Mouse (Mus musculus) v-Abl transformed pro-B cells (cell line): ENCODE data around the gene Sik1.

Experiments
- in situ Hi-C, 2 experiments: fragments of 400-800 bp; cut with MboI; formaldehyde crosslinking; loops; one replicate each; pipeline ENCODE4 v1.15.1; 2025; ENCODE audit not compliant: unreplicated experiment in 2 of 2

Gene Sik1

GRCm38 (mm10) chr17:31857903-31858426, 2.4 kb upstream of the Sik1 start:
- in situ Hi-C loops = loop anchor here (5.0 kb wide), 4 partner anchors 111 to 169 kb away; no protein-coding TSS in a partner anchor

DNA sequence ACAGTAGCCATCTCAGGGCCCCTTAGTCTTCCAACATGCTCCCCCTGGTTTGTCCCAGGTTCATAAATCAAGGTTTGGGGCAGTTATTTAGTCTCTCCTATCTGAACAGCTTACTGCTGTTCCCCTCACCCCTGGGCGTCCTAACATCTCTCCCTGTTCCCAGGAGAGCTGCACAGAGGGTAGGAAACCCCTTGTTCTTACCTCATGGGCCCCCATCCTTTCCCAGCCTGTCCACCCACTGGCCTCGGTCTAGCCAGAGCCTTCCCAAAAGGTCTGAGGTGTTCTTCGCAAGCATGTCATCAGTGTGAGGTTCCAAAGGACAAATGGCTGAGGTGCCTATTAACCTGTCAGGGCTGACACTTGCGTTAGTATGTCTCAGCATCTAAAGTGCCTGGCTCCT, 1.6 kb upstream of the Sik1 start:
- in situ Hi-C loops = loop anchor here (5.0 kb wide), 4 partner anchors 110 to 170 kb away; no protein-coding TSS in a partner anchor

GRCm38 (mm10) chr17:31856519-31857160, 1.0 kb upstream of the Sik1 start:
- in situ Hi-C loops = loop anchor here (5.0 kb wide), 4 partner anchors 109 to 171 kb away; no protein-coding TSS in a partner anchor

- in situ Hi-C loops = loop anchor here (5.0 kb wide), 4 partner anchors 108 to 172 kb away; no protein-coding TSS in a partner anchor
Measured at GRCm38 (mm10) chr17:31854770-31855596, 621 bp downstream of the Sik1 start.

GRCm38 (mm10) chr17:31853448-31854188, 2.0 kb downstream of the Sik1 start:
- in situ Hi-C loops = no loop called here

DNA sequence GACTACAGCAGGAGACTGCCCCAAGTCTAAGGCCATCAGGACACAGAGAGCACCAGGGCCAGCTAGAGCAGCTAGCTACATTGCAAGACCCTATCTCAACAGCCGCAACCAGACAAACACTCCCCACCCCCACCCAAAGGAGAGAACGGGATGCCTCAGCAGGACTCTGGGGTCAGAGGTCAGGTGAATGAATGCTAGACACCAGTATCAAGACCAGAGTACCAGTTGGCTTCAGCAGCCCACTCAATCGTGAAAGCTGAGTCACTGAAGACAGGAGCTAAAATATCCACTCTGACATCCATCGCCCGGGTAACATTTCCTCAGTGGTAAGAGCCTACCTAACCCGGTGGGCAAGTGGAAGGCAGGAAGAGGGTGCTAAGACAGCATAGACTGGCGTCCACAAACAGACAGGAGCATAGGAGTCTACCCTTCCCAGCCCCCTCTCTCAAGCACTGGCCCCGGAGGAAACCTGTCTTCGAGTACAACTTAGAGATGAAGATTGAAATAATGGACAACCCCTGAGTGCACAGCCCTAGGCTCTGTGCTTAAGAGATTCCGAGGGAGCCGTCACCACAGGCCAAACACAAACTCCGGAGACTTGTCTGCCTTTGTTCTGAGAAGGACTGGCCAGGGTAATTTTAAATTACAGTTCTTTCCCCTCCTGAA, 2.7 kb downstream of the Sik1 start:
- in situ Hi-C loops = no loop called here

DNA sequence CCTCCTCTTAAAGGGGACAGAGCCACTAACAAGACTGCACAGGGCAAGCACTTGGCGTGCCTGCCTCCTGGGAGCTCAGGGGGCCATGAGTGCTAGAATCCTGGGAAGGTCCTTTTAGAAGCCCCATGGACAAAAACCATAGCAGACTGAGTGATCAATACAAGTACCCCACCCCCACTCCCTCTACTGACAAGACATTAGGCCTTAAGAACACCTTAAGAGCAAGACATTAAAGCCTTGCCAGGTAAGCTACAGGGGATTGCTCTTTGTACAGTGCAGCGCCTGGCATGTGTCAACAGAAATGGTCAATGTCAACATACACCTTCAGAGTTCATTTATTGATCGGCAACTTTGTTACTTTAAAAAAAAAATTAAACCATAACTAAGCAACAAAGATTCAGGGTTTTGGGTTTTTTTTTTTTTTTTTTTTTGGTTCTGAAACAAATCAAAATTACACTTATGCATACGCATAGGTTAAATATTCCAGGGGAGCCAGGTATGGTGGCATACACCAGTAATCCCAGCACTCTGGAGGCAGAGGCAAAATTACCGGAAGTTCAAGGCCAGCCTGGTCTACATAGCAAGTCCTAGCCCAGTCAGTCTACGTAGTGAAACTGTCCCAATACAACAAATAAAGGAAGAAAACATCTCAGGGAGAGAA, 3.7 kb downstream of the Sik1 start:
- in situ Hi-C loops = no loop called here

DNA sequence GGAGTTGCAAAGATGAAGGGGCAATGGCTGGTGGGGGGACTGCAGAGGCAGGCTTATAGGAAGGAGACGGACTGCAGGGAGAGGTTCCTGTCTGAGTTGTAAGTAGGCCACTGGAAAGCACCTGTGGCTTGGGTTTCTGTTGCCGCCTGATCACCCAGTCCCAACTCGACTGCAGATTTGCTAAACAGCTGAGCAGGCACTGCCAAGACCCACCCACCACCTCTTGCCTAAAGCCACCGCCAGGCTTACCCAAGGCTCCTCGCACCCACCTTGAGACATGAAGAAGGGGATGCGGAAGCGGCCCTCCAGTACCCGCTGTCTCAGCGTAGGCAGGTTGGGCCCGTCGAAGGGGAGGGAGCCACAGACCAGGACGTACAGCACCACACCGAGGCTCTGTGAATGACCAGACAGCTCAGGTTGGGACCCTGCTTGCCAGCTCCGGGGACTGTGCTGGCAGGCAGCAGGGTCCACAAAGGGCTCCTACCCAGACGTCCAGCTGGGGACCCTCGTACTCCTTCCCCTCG, 5.1 kb downstream of the Sik1 start:
- in situ Hi-C loops = no loop called here

GRCm38 (mm10) chr17:31846970-31847369, 8.6 kb downstream of the Sik1 start:
- in situ Hi-C loops = no loop called here

- in situ Hi-C loops = no loop called here
Measured at GRCm38 (mm10) chr17:31846352-31846751, 9.3 kb downstream of the Sik1 start.

DNA sequence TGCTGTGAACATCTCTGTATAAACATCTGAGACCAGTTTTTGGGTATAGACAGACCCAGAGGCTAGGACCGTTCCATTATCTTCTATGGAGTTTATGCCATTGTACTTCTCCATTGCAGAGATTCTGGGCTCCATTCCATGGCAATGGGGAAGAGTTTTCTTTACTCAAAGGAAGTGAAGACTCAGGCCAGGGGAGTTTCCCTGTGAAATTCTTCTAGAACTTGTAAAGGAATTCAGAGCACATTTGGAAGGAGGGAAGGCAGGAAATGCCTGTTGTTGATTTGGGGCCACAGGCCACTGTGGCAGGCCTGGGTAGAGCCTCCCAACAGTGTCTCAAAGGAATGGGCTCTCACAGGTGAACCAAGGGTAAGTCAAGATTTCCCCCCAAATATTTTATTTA, 11.7 kb downstream of the Sik1 start:
- in situ Hi-C loops = loop anchor here in 1 of 2 experiments (5.0 kb wide), 1 partner anchor 62 kb away; no protein-coding TSS in a partner anchor

DNA sequence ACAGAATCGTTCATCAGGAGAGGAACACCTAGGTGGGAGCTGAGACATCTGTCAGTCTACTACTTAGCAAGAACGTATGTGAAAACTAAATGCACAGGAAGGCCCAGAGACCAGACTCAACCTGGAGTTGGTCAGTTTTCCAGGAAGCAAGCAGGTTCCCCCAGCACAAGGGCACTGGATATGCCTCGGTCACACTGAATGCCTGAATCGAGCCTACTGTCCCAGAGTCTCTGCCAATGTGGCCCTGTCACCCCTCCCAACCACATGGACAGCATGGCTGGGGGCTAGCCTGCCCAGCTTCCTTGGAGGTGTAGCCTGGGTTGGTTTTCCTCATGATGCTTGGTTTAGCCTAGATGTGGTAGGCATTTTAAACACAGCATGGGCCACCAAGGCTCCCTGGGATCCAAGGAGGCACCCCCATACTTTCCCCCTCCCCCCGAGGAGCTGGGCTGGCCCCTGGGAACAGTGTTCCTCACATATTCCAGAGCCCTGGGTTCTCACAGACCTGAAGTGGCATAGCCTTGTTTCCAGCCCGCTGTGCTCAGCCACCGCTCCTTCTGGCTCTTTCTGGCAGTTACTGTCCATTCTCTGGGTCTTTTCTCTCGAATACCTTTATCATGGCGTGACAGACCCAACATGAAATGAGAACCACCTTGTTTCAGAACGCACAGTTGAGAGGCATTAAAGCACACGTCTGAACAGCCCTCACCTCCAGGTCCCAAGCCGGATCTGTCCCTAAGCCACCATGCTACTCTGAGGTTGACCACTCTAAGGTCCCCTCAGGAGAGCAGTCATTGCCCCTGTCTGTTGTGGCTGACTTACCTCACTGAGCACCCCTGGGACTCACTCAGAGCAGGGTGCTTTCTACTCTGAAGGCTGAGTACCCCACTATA, 12.4 kb downstream of the Sik1 start:
- in situ Hi-C loops = loop anchor here in 1 of 2 experiments (5.0 kb wide), 1 partner anchor 61 kb away; no protein-coding TSS in a partner anchor

- in situ Hi-C loops = loop anchor here in 1 of 2 experiments (5.0 kb wide), 1 partner anchor 60 kb away; no protein-coding TSS in a partner anchor
Measured at GRCm38 (mm10) chr17:31841842-31842611, 13.6 kb downstream of the Sik1 start.

DNA sequence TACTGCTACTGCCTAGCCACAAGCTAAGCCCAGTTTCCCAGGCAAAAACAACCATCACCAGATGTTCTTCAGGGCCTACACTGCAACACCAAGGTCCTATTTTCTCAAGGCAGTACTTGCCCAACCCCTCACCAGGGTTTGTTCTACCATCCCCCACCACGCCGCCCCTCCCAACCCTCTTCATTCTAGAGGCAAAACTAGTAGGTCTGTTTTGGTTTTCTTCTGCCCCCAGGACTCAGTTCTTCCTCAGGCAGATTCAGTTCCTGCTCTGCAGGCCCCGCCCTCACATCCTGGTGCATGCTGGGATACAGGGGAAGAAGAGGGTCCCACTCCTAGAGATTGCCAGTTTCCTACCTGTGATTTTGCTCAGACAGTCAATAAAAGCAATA, 14.2 kb downstream of the Sik1 start:
- in situ Hi-C loops = loop anchor here in 1 of 2 experiments (5.0 kb wide), 1 partner anchor 59 kb away; no protein-coding TSS in a partner anchor

DNA sequence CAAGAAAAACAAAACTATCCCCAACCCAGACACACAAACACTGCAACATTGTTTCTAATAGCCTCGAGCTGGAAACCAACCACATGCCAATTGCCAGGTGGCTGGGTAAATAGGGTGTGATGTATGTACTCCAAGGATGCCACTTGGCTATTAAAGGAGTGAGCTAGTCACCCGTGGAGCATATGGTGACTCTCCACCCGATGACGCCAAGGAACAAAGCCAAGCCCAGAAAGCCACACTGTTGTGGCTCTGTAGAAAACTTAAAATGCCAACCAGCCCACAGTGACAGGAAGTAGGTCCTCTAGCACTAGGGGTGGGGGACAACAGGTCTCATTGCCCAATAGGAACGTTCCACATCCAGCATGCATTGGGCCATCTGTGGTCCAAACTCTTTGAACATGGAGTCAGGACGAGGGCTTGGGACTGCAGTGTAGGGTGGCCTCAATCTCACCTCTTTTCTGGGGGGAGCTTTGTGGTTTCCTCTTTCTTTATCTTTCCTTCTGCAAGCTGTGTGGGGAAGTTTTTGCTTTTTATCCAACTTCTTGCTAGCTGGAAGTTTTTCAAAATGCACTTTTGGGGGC, 15.1 kb downstream of the Sik1 start:
- in situ Hi-C loops = loop anchor here in 1 of 2 experiments (5.0 kb wide), 1 partner anchor 58 kb away; no protein-coding TSS in a partner anchor

DNA sequence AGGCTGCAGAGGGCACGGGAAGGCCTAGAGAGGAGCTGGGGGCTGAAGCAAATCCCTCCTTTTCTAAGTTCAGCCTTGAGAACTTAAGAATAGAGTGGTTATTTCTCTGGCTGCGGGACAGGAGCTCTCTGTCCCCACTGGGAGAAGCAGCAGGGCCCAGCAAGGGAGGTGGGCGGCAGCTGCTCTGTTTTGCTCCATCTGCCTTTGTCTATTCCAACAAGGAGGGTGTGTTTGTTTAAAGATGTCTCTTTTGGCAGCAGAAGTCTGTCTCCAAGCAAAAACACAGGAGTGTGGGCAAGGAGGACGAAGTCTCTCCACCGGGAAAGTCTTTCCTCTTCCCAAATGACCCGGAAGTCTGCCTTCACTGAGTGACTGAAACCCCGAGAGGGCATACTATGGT, 18.8 kb downstream of the Sik1 start:
- in situ Hi-C loops = loop anchor here (5.0 kb wide), 2 partner anchors 39 to 84 kb away; no protein-coding TSS in a partner anchor

GRCm38 (mm10) chr17:31836264-31836607, 19.4 kb downstream of the Sik1 start:
- in situ Hi-C loops = loop anchor here (5.0 kb wide), 2 partner anchors 39 to 84 kb away; no protein-coding TSS in a partner anchor
